Mouse (Mus musculus) layer of hippocampus, adult 8-10 months (tissue): ENCODE measurements at regions not wholly inside any gene's neighbourhood (a gene's known extent, or its start where the extent isn't known, plus 50 kb on each side); places are given as distances from the start of the nearest gene placed in this dataset.
"Not testable (repeated sequence)": the region's sequence is repeated elsewhere in the genome, so short reads cannot be mapped to it uniquely, and the experiment has no call there.

Experiments
- DNase-seq, 2 experiments: peaks; one replicate each; pipeline ENCODE4 v3.0.0; 2022; ENCODE audit warnings: low spot score in 2 of 2

DNA sequence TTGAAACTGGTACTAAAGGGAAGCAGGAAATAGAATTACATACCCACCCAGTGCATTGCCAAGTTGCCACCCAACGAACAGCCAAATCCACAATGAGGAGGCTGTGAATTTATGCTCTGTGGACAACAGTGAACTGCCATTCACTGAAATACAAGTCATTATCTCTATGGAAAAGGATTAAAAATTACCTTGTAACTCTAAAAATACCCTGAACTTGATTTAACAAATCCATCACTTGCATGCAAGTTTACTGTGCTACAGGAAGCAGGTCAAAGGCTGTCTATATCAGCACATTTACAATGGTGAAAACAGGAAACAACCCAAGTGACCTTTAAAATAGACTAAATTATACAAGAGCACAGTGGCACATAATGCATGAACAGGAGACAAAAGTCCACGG, 202.2 kb upstream of the Sema6d start:
- no peak for DNase-seq

DNA sequence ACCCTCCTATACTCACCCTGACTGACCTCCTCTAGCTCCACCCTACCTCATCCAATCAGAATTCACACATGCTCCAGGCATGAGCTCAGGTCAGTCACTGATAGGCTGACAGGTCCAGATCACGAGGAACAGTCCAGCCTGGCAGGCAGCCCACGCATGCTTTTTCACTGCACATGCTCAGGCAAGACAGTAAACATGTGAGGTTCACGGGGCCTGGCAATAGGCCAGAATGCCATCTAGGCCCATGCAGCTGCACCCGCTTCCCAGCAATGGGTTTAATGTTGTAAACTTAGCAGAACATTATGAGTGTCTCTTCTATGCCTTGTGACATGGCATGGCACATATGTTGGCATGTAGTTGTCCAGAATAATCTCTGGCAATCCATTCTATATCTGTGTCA, 177.8 kb upstream of the Sema6d start:
- not testable (repeated sequence) for DNase-seq

DNA sequence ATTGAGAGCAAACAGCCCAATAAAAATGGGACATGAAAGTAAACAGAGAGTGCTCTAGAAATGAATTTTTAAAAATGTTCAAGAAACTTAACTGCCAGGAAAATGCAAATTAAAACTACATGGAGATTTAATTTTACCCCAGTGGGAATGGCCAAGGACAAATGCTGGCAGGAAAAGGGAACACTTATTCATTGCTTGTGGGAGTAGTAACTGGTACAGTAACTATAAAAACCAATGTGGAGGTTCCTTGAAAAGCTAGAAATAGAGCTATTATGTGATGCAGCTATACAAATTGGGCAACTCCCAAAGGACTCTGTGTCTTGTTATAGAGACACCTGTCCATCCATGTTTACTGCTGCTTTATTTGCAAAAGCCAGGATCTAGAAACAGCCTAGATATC, 175.7 kb upstream of the Sema6d start:
- DNase-seq: no peak

DNA sequence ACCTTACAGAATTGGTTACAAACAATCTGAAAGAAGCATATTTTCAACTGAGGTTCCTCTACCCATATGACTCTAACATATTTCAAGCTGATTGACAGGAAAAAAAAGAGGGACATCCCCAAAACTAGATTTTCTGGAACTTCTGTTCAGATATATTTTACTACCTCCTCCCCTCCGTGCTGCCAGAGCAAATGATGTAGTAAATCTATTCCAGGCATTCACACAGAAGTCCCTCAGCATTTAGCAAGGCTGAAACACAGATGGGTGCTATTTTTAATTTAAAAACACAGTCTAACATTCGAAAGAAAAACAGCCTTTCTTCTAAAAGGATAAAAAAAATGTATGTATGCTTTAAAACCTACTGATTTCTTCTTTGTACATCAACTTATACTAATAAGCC, 169.4 kb upstream of the Sema6d start:
- peak in 1 of 2 experiments; percentile 7 for DNase-seq

- DNase-seq: no peak
Measured at GRCm38 (mm10) chr2:123928066-123928465, 161.7 kb upstream of the Sema6d start.

DNA sequence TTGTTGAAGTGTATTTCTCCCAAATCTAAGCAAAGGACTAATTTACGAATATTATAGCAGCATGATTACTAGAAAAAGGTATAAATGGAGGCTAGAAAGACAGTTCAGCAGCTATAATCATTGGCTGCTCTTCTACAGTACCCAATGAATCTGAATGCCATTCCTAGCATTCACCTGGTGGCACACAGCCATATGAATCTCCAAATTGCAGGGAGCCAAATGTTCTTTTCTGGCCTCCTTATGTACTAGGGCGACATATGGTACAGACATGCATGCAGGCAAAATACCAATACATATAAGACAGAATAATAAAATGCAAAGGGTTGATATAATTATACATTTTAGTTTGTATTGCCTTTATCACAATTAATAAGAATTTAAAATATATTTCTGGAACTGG, 152.9 kb upstream of the Sema6d start:
- no peak for DNase-seq

- DNase-seq: no peak
Measured at GRCm38 (mm10) chr2:123963606-123964005, 126.2 kb upstream of the Sema6d start.

- no peak for DNase-seq
Measured at GRCm38 (mm10) chr2:124003507-124003906, 86.3 kb upstream of the Sema6d start.

DNA sequence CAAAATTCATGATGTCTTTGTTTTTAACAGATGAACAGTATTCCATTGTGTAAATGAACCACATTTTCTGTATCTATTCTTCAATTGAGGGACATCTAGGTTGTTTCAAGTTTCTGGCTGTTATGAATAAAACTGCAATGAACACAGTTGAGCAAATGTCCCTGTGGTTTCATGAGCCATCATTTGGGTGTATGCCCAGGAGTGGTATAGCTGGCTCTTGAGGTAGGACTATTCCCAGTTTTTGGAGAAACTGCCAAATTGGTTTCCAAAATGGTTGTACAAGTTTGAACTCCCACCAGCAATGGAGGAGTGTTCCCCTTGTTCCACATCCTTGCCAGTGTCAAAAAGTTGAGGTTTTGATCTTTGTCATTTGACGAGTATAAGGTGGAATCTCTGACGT, 74.2 kb upstream of the Sema6d start:
- no peak for DNase-seq
